Mouse (Mus musculus) stomach, postnatal 0 days (tissue): ENCODE measurements around the gene 4933400A11Rik.

Source experiments
- CTCF ChIP-seq: IDR thresholded peaks from 2 replicates; pipeline ENCODE4 v1.5.1; 2016; ENCODE audit warnings: antibody characterized with exemption, low read depth, mild to moderate bottlenecking, moderate library complexity
- EP300 ChIP-seq: optimal IDR thresholded peaks from 2 replicates; pipeline ENCODE3; 2016; ENCODE audit warnings: antibody characterized with exemption

GRCm38 (mm10) chrX:169789702-169790101 lies 10.3 kb upstream of the 4933400A11Rik start:
- TF ChIP-seq CTCF (no peak), EP300 (no peak)
